Mouse (Mus musculus) forebrain, embryonic 11.5 days (tissue): ENCODE data around the gene Mrpl33. TPM values are rescaled to one million over a fixed set of nuclear protein-coding genes. Genes with fewer than 3 reads are reported as not detected.

ENCODE experiments used
- ATAC-seq: fragments of 200-750 bp; cut with Nextera tagmentation; replicated peaks from 2 replicates; pipeline ENCODE4 v1.8.0; 2017; ENCODE audit warnings: moderate TSS enrichment; ENCODE audit not compliant: low FRiP score
- DNase-seq: peaks from one replicate; pipeline ENCODE4 v3.0.0-alpha.2; 2017; ENCODE audit warnings: low spot score
- H3K27ac ChIP-seq: fragments of 300-500 bp; sonication (generic); 2 replicates; pipeline ENCODE4 v1.5.1; 2014; ENCODE audit warnings: low read depth, low read length
- H3K27me3 ChIP-seq: fragments of 300-500 bp; sonication (generic); 2 replicates; pipeline ENCODE4 v1.6.1; 2014; ENCODE audit warnings: mild to moderate bottlenecking, low read length, mixed read lengths; ENCODE audit not compliant: control insufficient read depth, insufficient read depth
- H3K36me3 ChIP-seq: fragments of 300-500 bp; sonication (generic); 2 replicates; pipeline ENCODE4 v1.6.1; 2014; ENCODE audit warnings: mild to moderate bottlenecking, low read length, moderate library complexity, mixed read lengths; ENCODE audit not compliant: control insufficient read depth, insufficient read depth
- H3K4me1 ChIP-seq: fragments of 300-500 bp; sonication (generic); replicated peaks from 2 replicates; pipeline ENCODE4 v1.6.1; 2014; ENCODE audit warnings: low read length, mixed read lengths; ENCODE audit not compliant: control insufficient read depth, insufficient read depth
- H3K4me2 ChIP-seq: fragments of 300-500 bp; sonication (generic); 2 replicates; pipeline ENCODE4 v1.6.1; 2014; ENCODE audit warnings: low read depth, mild to moderate bottlenecking, low read length, moderate library complexity, mixed read lengths; ENCODE audit not compliant: severe bottlenecking
- H3K4me3 ChIP-seq: fragments of 300-500 bp; sonication (generic); 2 replicates; pipeline ENCODE4 v1.5.1; 2014; ENCODE audit warnings: low read depth, low read length
- H3K9ac ChIP-seq: fragments of 300-500 bp; sonication (generic); 2 replicates; pipeline ENCODE4 v1.6.1; 2014; ENCODE audit warnings: low read length
- H3K9me3 ChIP-seq: fragments of 300-500 bp; sonication (generic); 2 replicates; pipeline ENCODE4 v1.6.1; 2016; ENCODE audit warnings: low read length, mixed read lengths; ENCODE audit not compliant: control insufficient read depth
- WGBS: fragments of 180-500 bp; shearing (Covaris S2); extraction: QIAGEN DNeasy Blood & Tissue Kit; methylation state at CpG from one replicate; pipeline ENCODE4 v1.1.7; 2014; 5-methylcytosine and 5-hydroxymethylcytosine counted together
- polyA plus RNA-seq: library from polyadenylated mRNA; unstranded; fragments of >200 nt; fragmentation: Nextera tagmentation; extraction: Ambion mirVana; gene quantifications from 2 replicates; pipeline ENCODE4 v1.2.1, GENCODE M21; 2014

Mrpl33 gene
- polyA plus RNA-seq, 1 experiment from 2014 or later = 224 TPM

- WGBS = 64% methylated on average over 3 of the region's 3 CpGs
- no peak for ATAC-seq
- H3K27ac ChIP-seq = no peak overlapping the region
These were observed 30.3 kb upstream of the Mrpl33 start for GRCm38 (mm10) chr5:31566457-31566856.

GRCm38 (mm10) chr5:31567951-31568657 is 28.6 kb upstream of the Mrpl33 start:
- no peak overlapping the region for H3K4me2 ChIP-seq
- no peaks in the 10 kb centered on the region for H3K27me3 ChIP-seq
- no peak overlapping the region for H3K4me3 ChIP-seq
- no peak overlapping the region for H3K27ac ChIP-seq
- H3K9ac ChIP-seq = no peak overlapping the region
- no peaks in the 10 kb centered on the region for H3K9me3 ChIP-seq
- 75% methylated on average over 5 of the region's 5 CpGs for WGBS
- H3K36me3 ChIP-seq = no peaks in the 10 kb centered on the region
- no peaks in the 10 kb centered on the region for H3K4me1 ChIP-seq
- no peak for ATAC-seq
- no peak for DNase-seq

More at GRCm38 (mm10) chr5:31566457-31566856, 30.3 kb upstream of the Mrpl33 start:
- no peak for DNase-seq
- H3K4me1 ChIP-seq = no peaks in the 10 kb centered on the region
- H3K4me3 ChIP-seq = no peak overlapping the region
- H3K27me3 ChIP-seq = no peaks in the 10 kb centered on the region
- no peak overlapping the region for H3K4me2 ChIP-seq
- no peak overlapping the region for H3K9ac ChIP-seq
- H3K9me3 ChIP-seq = no peaks in the 10 kb centered on the region
- H3K36me3 ChIP-seq = no peaks in the 10 kb centered on the region

- no peaks in the 10 kb centered on the region for H3K4me1 ChIP-seq
- no peaks in the 10 kb centered on the region for H3K36me3 ChIP-seq
- no peak overlapping the region for H3K27ac ChIP-seq
- H3K9me3 ChIP-seq = no peaks in the 10 kb centered on the region
- no peak for DNase-seq
- ATAC-seq = no peak
- WGBS = 19% methylated on average over 20 of the region's 20 CpGs
- H3K4me2 ChIP-seq = no peak overlapping the region
- H3K27me3 ChIP-seq = no peaks in the 10 kb centered on the region
- no peak overlapping the region for H3K4me3 ChIP-seq
- no peak overlapping the region for H3K9ac ChIP-seq
These were observed 25.6 kb upstream of the Mrpl33 start for GRCm38 (mm10) chr5:31571023-31571608.

- no peaks in the 10 kb centered on the region for H3K36me3 ChIP-seq
- no peak for ATAC-seq
- whole genome bisulfite sequencing = 94% methylated on average over 3 of the region's 3 CpGs
These were observed 23.0 kb upstream of the Mrpl33 start for GRCm38 (mm10) chr5:31573722-31574121.

GRCm38 (mm10) chr5:31576539-31576975 is 20.2 kb upstream of the Mrpl33 start:
- no peaks in the 10 kb centered on the region for H3K4me1 ChIP-seq
- 82% methylated on average over 7 of the region's 7 CpGs for WGBS

More at GRCm38 (mm10) chr5:31573722-31574121, 23.0 kb upstream of the Mrpl33 start:
- no peak for DNase-seq
- Histone ChIP-seq H3K27ac (no peak overlapping the region), H3K4me2 (no peak overlapping the region), H3K4me3 (no peak overlapping the region), H3K4me1 (no peaks in the 10 kb centered on the region), H3K9me3 (no peaks in the 10 kb centered on the region), H3K9ac (no peak overlapping the region), H3K27me3 (no peaks in the 10 kb centered on the region)

GRCm38 (mm10) chr5:31581263-31581662 is 15.5 kb upstream of the Mrpl33 start:
- no peak overlapping the region for H3K9ac ChIP-seq
- no peaks in the 10 kb centered on the region for H3K4me1 ChIP-seq
- no peak overlapping the region for H3K4me3 ChIP-seq
- H3K4me2 ChIP-seq = no peak overlapping the region
- no peaks in the 10 kb centered on the region for H3K27me3 ChIP-seq
- no peaks in the 10 kb centered on the region for H3K36me3 ChIP-seq
- H3K9me3 ChIP-seq = no peaks in the 10 kb centered on the region
- DNase-seq = peak; percentile 6
- H3K27ac ChIP-seq = no peak overlapping the region
- WGBS = 87% methylated on average over 6 of the region's 6 CpGs
- no peak for ATAC-seq

More at GRCm38 (mm10) chr5:31576539-31576975, 20.2 kb upstream of the Mrpl33 start:
- Histone ChIP-seq H3K9me3 (no peaks in the 10 kb centered on the region), H3K4me2 (no peak overlapping the region), H3K9ac (no peak overlapping the region), H3K36me3 (no peaks in the 10 kb centered on the region), H3K4me3 (no peak overlapping the region), H3K27me3 (no peaks in the 10 kb centered on the region), H3K27ac (no peak overlapping the region)
- DNase-seq (no peak), ATAC-seq (no peak)

- ATAC-seq (no peak), DNase-seq (peak; percentile 11)
- Histone ChIP-seq H3K9ac (no peak overlapping the region), H3K27ac (no peak overlapping the region), H3K27me3 (no peaks in the 10 kb centered on the region), H3K36me3 (no peaks in the 10 kb centered on the region), H3K9me3 (no peaks in the 10 kb centered on the region), H3K4me2 (no peak overlapping the region), H3K4me1 (no peaks in the 10 kb centered on the region), H3K4me3 (no peak overlapping the region)
- WGBS = 76% methylated on average over 3 of the region's 3 CpGs
These were observed 14.8 kb upstream of the Mrpl33 start for GRCm38 (mm10) chr5:31581932-31582331.

- Histone ChIP-seq H3K9me3 (no peaks in the 10 kb centered on the region), H3K27me3 (no peaks in the 10 kb centered on the region), H3K36me3 (no peaks in the 10 kb centered on the region), H3K27ac (no peak overlapping the region), H3K4me3 (no peak overlapping the region), H3K9ac (no peak overlapping the region), H3K4me1 (no peaks in the 10 kb centered on the region), H3K4me2 (no peak overlapping the region)
- 75% methylated on average over 2 of the region's 2 CpGs for WGBS
- DNase-seq = no peak
- no peak for ATAC-seq
These were observed 13.5 kb upstream of the Mrpl33 start for GRCm38 (mm10) chr5:31583261-31583660.

GRCm38 (mm10) chr5:31585526-31585925 is 11.2 kb upstream of the Mrpl33 start:
- Histone ChIP-seq H3K27ac (no peak overlapping the region), H3K4me1 (no peaks in the 10 kb centered on the region), H3K9ac (no peak overlapping the region), H3K27me3 (no peaks in the 10 kb centered on the region), H3K9me3 (no peaks in the 10 kb centered on the region), H3K4me2 (no peak overlapping the region), H3K4me3 (no peak overlapping the region), H3K36me3 (no peaks in the 10 kb centered on the region)
- DNase-seq = no peak
- ATAC-seq = no peak
- 93% methylated on average over 4 of the region's 4 CpGs for WGBS
